Mouse (Mus musculus) lung, embryonic 15.5 days (tissue): ENCODE results near the gene Mei4. TPM values are rescaled to one million over a fixed set of nuclear protein-coding genes. Genes with fewer than 3 reads are reported as not detected.

ENCODE experiments used
- ATAC-seq: fragments of 200-750 bp; cut with Nextera tagmentation; 2 replicates; pipeline ENCODE4 v1.8.0; 2017; ENCODE audit warnings: moderate number of reproducible peaks, borderline replicate concordance; ENCODE audit not compliant: low FRiP score, low TSS enrichment; ENCODE audit errors: extremely low read depth
- H3K27ac ChIP-seq: fragments of 300-500 bp; sonication (generic); 2 replicates; pipeline ENCODE4 v1.5.1; 2015; ENCODE audit warnings: moderate library complexity, mild to moderate bottlenecking, inconsistent platforms
- H3K27me3 ChIP-seq: fragments of 300-500 bp; sonication (generic); 2 replicates; pipeline ENCODE4 v1.6.1; 2015; ENCODE audit warnings: inconsistent platforms
- H3K36me3 ChIP-seq: fragments of 300-500 bp; sonication (generic); 2 replicates; pipeline ENCODE4 v1.6.1; 2015; ENCODE audit warnings: inconsistent platforms
- H3K4me1 ChIP-seq: fragments of 300-500 bp; sonication (generic); 2 replicates; pipeline ENCODE4 v1.6.1; 2015; ENCODE audit warnings: inconsistent platforms
- H3K4me2 ChIP-seq: fragments of 300-500 bp; sonication (generic); 2 replicates; pipeline ENCODE4 v1.6.1; 2015; ENCODE audit warnings: inconsistent platforms, mild to moderate bottlenecking, moderate library complexity
- H3K4me3 ChIP-seq: fragments of 300-500 bp; sonication (generic); 2 replicates; pipeline ENCODE4 v1.5.1; 2015; ENCODE audit warnings: mild to moderate bottlenecking, inconsistent platforms
- H3K9ac ChIP-seq: fragments of 300-500 bp; sonication (generic); 2 replicates; pipeline ENCODE4 v1.6.1; 2015; ENCODE audit warnings: inconsistent platforms
- H3K9me3 ChIP-seq: fragments of 300-500 bp; sonication (generic); 2 replicates; pipeline ENCODE4 v1.6.1; 2016; ENCODE audit warnings: inconsistent platforms
- WGBS: fragments of 180-500 bp; shearing (Covaris S2); methylation state at CpG from one replicate; pipeline ENCODE4 v1.1.7; 2015; 5-methylcytosine and 5-hydroxymethylcytosine counted together
- polyA plus RNA-seq: library from polyadenylated mRNA; unstranded; fragments of >200 nt; fragmentation: Nextera tagmentation; extraction: Ambion mirVana; gene quantifications from 2 replicates; pipeline ENCODE4 v1.2.1, GENCODE M21; 2015

Gene Mei4
- polyA plus RNA-seq, 1 experiment from 2014 or later = 1.1 TPM

- Histone ChIP-seq H3K9me3 (no peaks in the 10 kb centered on the region), H3K27me3 (no peaks in the 10 kb centered on the region), H3K4me3 (no peak overlapping the region), H3K27ac (no peak overlapping the region), H3K4me2 (no peak overlapping the region), H3K9ac (no peak overlapping the region), H3K36me3 (no peaks in the 10 kb centered on the region), H3K4me1 (no peaks in the 10 kb centered on the region)
- ATAC-seq = no peak
- WGBS = 34% methylated on average over 4 of the region's 4 CpGs
Observed at GRCm38 (mm10) chr9:82162415-82162814, 298.9 kb downstream of the Mei4 start.

- Histone ChIP-seq H3K4me2 (no peak overlapping the region), H3K4me3 (no peak overlapping the region), H3K36me3 (no peaks in the 10 kb centered on the region), H3K27me3 (no peaks in the 10 kb centered on the region), H3K9me3 (no peaks in the 10 kb centered on the region), H3K27ac (no peak overlapping the region), H3K9ac (no peak overlapping the region), H3K4me1 (no peaks in the 10 kb centered on the region)
- 32% methylated on average over 1 of the region's 1 CpGs for WGBS
- no peak for ATAC-seq
Observed at GRCm38 (mm10) chr9:82217976-82218375, 354.5 kb downstream of the Mei4 start.

- H3K27me3 ChIP-seq = no peaks in the 10 kb centered on the region
- no peaks in the 10 kb centered on the region for H3K9me3 ChIP-seq
- no peak overlapping the region for H3K4me3 ChIP-seq
- H3K4me1 ChIP-seq = no peaks in the 10 kb centered on the region
- no peaks in the 10 kb centered on the region for H3K36me3 ChIP-seq
- no peak overlapping the region for H3K9ac ChIP-seq
- 76% methylated on average over 7 of the region's 7 CpGs for WGBS
- ATAC-seq = no peak
- no peak overlapping the region for H3K27ac ChIP-seq
- no peak overlapping the region for H3K4me2 ChIP-seq
Observed at GRCm38 (mm10) chr9:82247695-82248445, 384.4 kb downstream of the Mei4 start.

Other genes with a start within 250 kb of the Mei4 start
- 0.21 and 0.32 TPM in 2 replicates for gene Htr1b, start 229.8 kb upstream of the Mei4 start, polyA plus RNA-seq